Mouse (Mus musculus): Measurements from ENCODE around the gene Vps29. TPM values are rescaled to one million over a fixed set of nuclear protein-coding genes. Genes with fewer than 3 reads are reported as not detected.

Vps29 gene
- polyA plus RNA-seq, 1 experiment from 2014 or later, result 211 TPM

Other genes starting within 250 kb of the Vps29 start
- gene Ccdc63, start 213.5 kb upstream of the Vps29 start, polyA plus RNA-seq (2014; fragmentation: Nextera tagmentation; extraction: Ambion mirVana), result 0.03 TPM in 1 of 2 replicates, not detected in the other
- 311 and 338 TPM in 2 replicates for gene Ppp1cc, start 196.1 kb upstream of the Vps29 start, polyA plus RNA-seq (2014; fragmentation: Nextera tagmentation; extraction: Ambion mirVana)
- gene Hvcn1, start 147.6 kb upstream of the Vps29 start, polyA plus RNA-seq (2014; fragmentation: Nextera tagmentation; extraction: Ambion mirVana), result 11.4 and 12.5 TPM in 2 replicates
- 4.3 and 4.8 TPM in 2 replicates for gene Tctn1, start 89.9 kb upstream of the Vps29 start, polyA plus RNA-seq (2014; fragmentation: Nextera tagmentation; extraction: Ambion mirVana)
- 7.6 and 8.8 TPM in 2 replicates for gene Pptc7, start 70.0 kb upstream of the Vps29 start, polyA plus RNA-seq (2014; fragmentation: Nextera tagmentation; extraction: Ambion mirVana)
- 9.7 and 11.1 TPM in 2 replicates for gene Rad9b, start 136 bp upstream of the Vps29 start, polyA plus RNA-seq (2014; fragmentation: Nextera tagmentation; extraction: Ambion mirVana)
- gene Gpn3, start 17.5 kb downstream of the Vps29 start, polyA plus RNA-seq (2014; fragmentation: Nextera tagmentation; extraction: Ambion mirVana), result 61.2 and 64.9 TPM in 2 replicates
- 113 and 116 TPM in 2 replicates for gene Fam216a, start 18.0 kb downstream of the Vps29 start, polyA plus RNA-seq (2014; fragmentation: Nextera tagmentation; extraction: Ambion mirVana)
- 61.7 and 65.3 TPM in 2 replicates for gene Arpc3, start 37.5 kb downstream of the Vps29 start, polyA plus RNA-seq (2014; fragmentation: Nextera tagmentation; extraction: Ambion mirVana)
- 30.5 and 32.0 TPM in 2 replicates for gene Anapc7, start 67.3 kb downstream of the Vps29 start, polyA plus RNA-seq (2014; fragmentation: Nextera tagmentation; extraction: Ambion mirVana)
- gene Atp2a2, start 147.9 kb downstream of the Vps29 start, polyA plus RNA-seq (2014; fragmentation: Nextera tagmentation; extraction: Ambion mirVana), result 43.4 and 45.8 TPM in 2 replicates